Mouse (Mus musculus): ENCODE data around the gene Polr2a. TPM values are rescaled to one million over a fixed set of nuclear protein-coding genes. Genes with fewer than 3 reads are reported as not detected.

Gene Polr2a
- polyA plus RNA-seq, 1 experiment from 2014 or later, result 30.7 TPM

DNA sequence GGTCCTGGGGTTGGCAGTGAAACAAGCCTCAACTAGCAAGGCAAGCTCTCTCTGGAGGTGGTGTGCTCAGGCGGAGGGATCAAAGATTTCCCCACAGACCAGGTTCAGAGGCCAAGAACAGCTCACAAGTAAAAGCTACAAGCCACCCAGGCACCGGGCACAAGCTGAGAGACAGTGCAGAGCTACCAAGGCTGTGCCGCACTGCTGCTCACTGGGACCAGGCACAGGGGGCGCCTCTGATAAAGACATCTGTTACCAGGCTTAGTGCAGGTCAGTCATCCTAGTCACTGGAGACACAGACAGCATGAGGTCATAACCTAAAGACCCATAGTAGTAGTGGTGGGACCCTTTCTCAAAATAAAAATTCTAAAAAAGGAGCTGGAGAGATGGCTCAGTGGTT is 41.5 kb downstream of the Polr2a start:
- Histone ChIP-seq H3K4me3 (replicated peaks; ENCODE audit: low read depth, low read length) (no peak overlapping the region), H3K9ac (replicated peaks; ENCODE audit: low read length) (no peak overlapping the region), H3K4me1 (ENCODE audit: control insufficient read depth, insufficient read depth, low read length) (no peaks in the 10 kb centered on the region), H3K27me3 (ENCODE audit: control insufficient read depth, insufficient read depth, low read length) (no peaks in the 10 kb centered on the region), H3K36me3 (ENCODE audit: control insufficient read depth, insufficient read depth, low read length) (no peaks in the 10 kb centered on the region), H3K4me2 (ENCODE audit: low read length) (no peak overlapping the region), H3K27ac (replicated peaks; ENCODE audit: low read depth, low read length) (no peak overlapping the region), H3K9me3 (ENCODE audit: control insufficient read depth, low read length) (no peaks in the 10 kb centered on the region)
- DNase-seq (no peak), ATAC-seq (ENCODE audit: low FRiP score, low TSS enrichment) (no peak)
- 60% methylated on average over 4 of the region's 4 CpGs for WGBS

- Histone ChIP-seq H3K36me3 (ENCODE audit: control insufficient read depth, insufficient read depth, low read length) (no peaks in the 10 kb centered on the region), H3K9ac (replicated peaks; ENCODE audit: low read length) (no peak overlapping the region), H3K27ac (replicated peaks; ENCODE audit: low read depth, low read length) (no peak overlapping the region), H3K9me3 (ENCODE audit: control insufficient read depth, low read length) (no peaks in the 10 kb centered on the region), H3K4me3 (replicated peaks; ENCODE audit: low read depth, low read length) (no peak overlapping the region), H3K4me1 (ENCODE audit: control insufficient read depth, insufficient read depth, low read length) (no peaks in the 10 kb centered on the region), H3K27me3 (ENCODE audit: control insufficient read depth, insufficient read depth, low read length) (no peaks in the 10 kb centered on the region), H3K4me2 (ENCODE audit: low read length) (no peak overlapping the region)
- DNase-seq, result no peak
- ATAC-seq (ENCODE audit: low FRiP score, low TSS enrichment), result no peak
- 19% methylated on average over 5 of the region's 5 CpGs for WGBS
Measured at GRCm38 (mm10) chr11:69715929-69716328, 42.5 kb downstream of the Polr2a start.

GRCm38 (mm10) chr11:69715482-69715881 is 43.0 kb downstream of the Polr2a start:
- no peak overlapping the region for H3K4me3 ChIP-seq (replicated peaks; ENCODE audit: low read depth, low read length)
- WGBS, result 59% methylated on average over 9 of the region's 9 CpGs
- no peaks in the 10 kb centered on the region for H3K4me1 ChIP-seq (ENCODE audit: control insufficient read depth, insufficient read depth, low read length)
- no peaks in the 10 kb centered on the region for H3K27me3 ChIP-seq (ENCODE audit: control insufficient read depth, insufficient read depth, low read length)
- no peak overlapping the region for H3K4me2 ChIP-seq (ENCODE audit: low read length)
- no peak overlapping the region for H3K27ac ChIP-seq (replicated peaks; ENCODE audit: low read depth, low read length)
- DNase-seq (no peak), ATAC-seq (ENCODE audit: low FRiP score, low TSS enrichment) (no peak)
- no peak overlapping the region for H3K9ac ChIP-seq (replicated peaks; ENCODE audit: low read length)
- H3K9me3 ChIP-seq (ENCODE audit: control insufficient read depth, low read length), result no peaks in the 10 kb centered on the region
- no peaks in the 10 kb centered on the region for H3K36me3 ChIP-seq (ENCODE audit: control insufficient read depth, insufficient read depth, low read length)

GRCm38 (mm10) chr11:69714636-69715329 is 43.7 kb downstream of the Polr2a start:
- DNase-seq (no peak), ATAC-seq (ENCODE audit: low FRiP score, low TSS enrichment) (no peak)

GRCm38 (mm10) chr11:69712954-69713672 is 45.3 kb downstream of the Polr2a start:
- no peaks in the 10 kb centered on the region for H3K9me3 ChIP-seq (ENCODE audit: control insufficient read depth, low read length)
- H3K27ac ChIP-seq (replicated peaks; ENCODE audit: low read depth, low read length), result no peak overlapping the region
- H3K4me2 ChIP-seq (ENCODE audit: low read length), result no peak overlapping the region
- H3K4me1 ChIP-seq (ENCODE audit: control insufficient read depth, insufficient read depth, low read length), result no peaks in the 10 kb centered on the region
- H3K9ac ChIP-seq (replicated peaks; ENCODE audit: low read length), result no peak overlapping the region
- ATAC-seq (ENCODE audit: low FRiP score, low TSS enrichment), result no peak
- no peaks in the 10 kb centered on the region for H3K27me3 ChIP-seq (ENCODE audit: control insufficient read depth, insufficient read depth, low read length)
- no peaks in the 10 kb centered on the region for H3K36me3 ChIP-seq (ENCODE audit: control insufficient read depth, insufficient read depth, low read length)
- H3K4me3 ChIP-seq (replicated peaks; ENCODE audit: low read depth, low read length), result no peak overlapping the region
- 86% methylated on average over 20 of the region's 20 CpGs for WGBS
- no peak for DNase-seq

More at GRCm38 (mm10) chr11:69714636-69715329, 43.7 kb downstream of the Polr2a start:
- Histone ChIP-seq H3K27me3 (ENCODE audit: control insufficient read depth, insufficient read depth, low read length) (no peaks in the 10 kb centered on the region), H3K4me1 (ENCODE audit: control insufficient read depth, insufficient read depth, low read length) (no peaks in the 10 kb centered on the region), H3K4me2 (ENCODE audit: low read length) (no peak overlapping the region), H3K9ac (replicated peaks; ENCODE audit: low read length) (no peak overlapping the region), H3K36me3 (ENCODE audit: control insufficient read depth, insufficient read depth, low read length) (no peaks in the 10 kb centered on the region), H3K27ac (replicated peaks; ENCODE audit: low read depth, low read length) (no peak overlapping the region), H3K9me3 (ENCODE audit: control insufficient read depth, low read length) (no peaks in the 10 kb centered on the region), H3K4me3 (replicated peaks; ENCODE audit: low read depth, low read length) (no peak overlapping the region)
- WGBS, result 68% methylated on average over 18 of the region's 18 CpGs

DNA sequence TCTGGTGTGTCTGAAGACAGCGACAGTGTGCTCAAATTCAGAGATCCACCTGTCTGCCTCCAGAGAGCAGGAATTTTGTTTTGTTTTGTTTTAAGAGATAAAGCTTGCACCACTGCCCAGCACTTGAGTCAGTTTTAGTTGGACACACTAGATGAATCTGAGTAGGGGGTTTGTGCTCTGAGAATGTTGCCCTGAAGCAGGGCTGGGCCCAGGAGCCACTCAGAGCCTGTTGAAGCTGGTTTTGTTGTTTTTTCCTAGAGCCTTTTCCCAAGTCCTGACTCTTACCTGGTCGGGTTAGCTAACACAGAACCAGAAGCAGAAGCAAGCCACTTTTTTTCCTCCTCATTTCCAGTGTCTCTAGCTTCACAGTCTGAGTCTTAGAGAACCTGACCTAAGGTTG is 47.4 kb downstream of the Polr2a start:
- DNase-seq, result no peak

GRCm38 (mm10) chr11:69710470-69710869 is 48.0 kb downstream of the Polr2a start:
- Histone ChIP-seq H3K4me2 (ENCODE audit: low read length) (no peak overlapping the region), H3K4me1 (ENCODE audit: control insufficient read depth, insufficient read depth, low read length) (no peaks in the 10 kb centered on the region), H3K27ac (replicated peaks; ENCODE audit: low read depth, low read length) (no peak overlapping the region), H3K27me3 (ENCODE audit: control insufficient read depth, insufficient read depth, low read length) (no peaks in the 10 kb centered on the region), H3K9me3 (ENCODE audit: control insufficient read depth, low read length) (no peaks in the 10 kb centered on the region), H3K9ac (replicated peaks; ENCODE audit: low read length) (no peak overlapping the region), H3K36me3 (ENCODE audit: control insufficient read depth, insufficient read depth, low read length) (no peaks in the 10 kb centered on the region), H3K4me3 (replicated peaks; ENCODE audit: low read depth, low read length) (no peak overlapping the region)
- no peak for DNase-seq
- 74% methylated on average over 3 of the region's 3 CpGs for WGBS
- ATAC-seq (ENCODE audit: low FRiP score, low TSS enrichment), result no peak

More for the DNA sequence above, 47.4 kb downstream of the Polr2a start:
- no peak for ATAC-seq (ENCODE audit: low FRiP score, low TSS enrichment)
- no peaks in the 10 kb centered on the region for H3K9me3 ChIP-seq (ENCODE audit: control insufficient read depth, low read length)
- H3K36me3 ChIP-seq (ENCODE audit: control insufficient read depth, insufficient read depth, low read length), result no peaks in the 10 kb centered on the region
- 76% methylated on average over 2 of the region's 2 CpGs for WGBS
- no peak overlapping the region for H3K4me2 ChIP-seq (ENCODE audit: low read length)
- no peak overlapping the region for H3K4me3 ChIP-seq (replicated peaks; ENCODE audit: low read depth, low read length)
- no peak overlapping the region for H3K9ac ChIP-seq (replicated peaks; ENCODE audit: low read length)
- no peaks in the 10 kb centered on the region for H3K27me3 ChIP-seq (ENCODE audit: control insufficient read depth, insufficient read depth, low read length)
- no peaks in the 10 kb centered on the region for H3K4me1 ChIP-seq (ENCODE audit: control insufficient read depth, insufficient read depth, low read length)
- no peak overlapping the region for H3K27ac ChIP-seq (replicated peaks; ENCODE audit: low read depth, low read length)

DNA sequence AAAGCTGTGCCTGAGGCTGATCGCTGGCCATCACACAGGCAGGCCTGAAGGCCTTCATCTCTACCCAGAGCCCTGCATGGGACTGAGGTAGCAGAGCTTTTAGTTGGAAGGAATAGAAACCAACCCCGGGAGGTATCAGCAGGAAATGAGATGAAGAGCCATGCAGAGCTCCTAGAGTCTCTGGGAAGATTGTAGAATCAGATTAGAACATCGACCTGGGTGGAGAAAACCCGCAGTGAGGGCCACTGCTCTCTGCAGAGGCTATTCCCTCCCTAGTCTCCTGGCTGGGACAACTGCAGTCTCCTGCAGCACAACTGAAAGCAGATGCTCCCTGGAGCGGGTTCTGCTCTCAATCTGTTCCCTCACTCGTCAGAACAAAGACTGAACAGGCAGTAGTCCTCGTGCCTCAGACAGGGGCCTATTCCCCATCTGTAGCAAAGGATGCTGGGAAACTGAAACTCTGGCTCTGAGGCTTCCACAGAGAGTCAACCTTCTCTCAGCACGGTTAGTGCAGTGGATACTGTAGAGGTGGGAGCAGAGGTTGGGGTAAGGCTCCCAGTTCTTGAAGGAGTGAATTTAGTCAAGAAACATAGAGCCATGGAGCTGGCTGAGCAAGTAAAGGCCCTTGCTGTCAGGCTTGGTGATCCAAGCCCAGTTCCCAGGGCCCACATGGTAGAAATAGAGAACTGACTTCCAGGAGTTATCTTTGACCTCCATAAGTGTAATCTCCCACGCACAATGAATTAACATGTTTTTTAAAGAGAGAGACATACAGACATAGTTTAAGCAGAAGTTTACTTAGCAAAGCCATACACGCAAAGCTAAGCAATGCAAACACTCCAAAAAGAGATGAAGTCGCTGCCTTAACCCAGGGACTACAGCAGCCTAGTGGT is 48.6 kb downstream of the Polr2a start:
- Histone ChIP-seq H3K27ac (replicated peaks; ENCODE audit: low read depth, low read length) (no peak overlapping the region), H3K9ac (replicated peaks; ENCODE audit: low read length) (no peak overlapping the region), H3K4me3 (replicated peaks; ENCODE audit: low read depth, low read length) (no peak overlapping the region), H3K4me2 (ENCODE audit: low read length) (no peak overlapping the region), H3K36me3 (ENCODE audit: control insufficient read depth, insufficient read depth, low read length) (no peaks in the 10 kb centered on the region), H3K9me3 (ENCODE audit: control insufficient read depth, low read length) (no peaks in the 10 kb centered on the region), H3K4me1 (ENCODE audit: control insufficient read depth, insufficient read depth, low read length) (no peaks in the 10 kb centered on the region), H3K27me3 (ENCODE audit: control insufficient read depth, insufficient read depth, low read length) (no peaks in the 10 kb centered on the region)
- no peak for DNase-seq
- 53% methylated on average over 11 of the region's 11 CpGs for WGBS
- ATAC-seq (ENCODE audit: low FRiP score, low TSS enrichment), result no peak

All from midbrain, embryonic 14.5 days (tissue).